Mouse (Mus musculus) heart, postnatal 0 days (tissue): ENCODE measurements around the gene Dpagt1.

Source experiments
- CTCF ChIP-seq: IDR thresholded peaks from 2 replicates; pipeline ENCODE4 v1.5.1; 2016; ENCODE audit warnings: antibody characterized with exemption, control low read depth, low read depth
- EP300 ChIP-seq: IDR thresholded peaks from 2 replicates; pipeline ENCODE4 v1.6.1; 2016; ENCODE audit warnings: antibody characterized with exemption, low read depth

GRCm38 (mm10) chr9:44342605-44343004, 16.8 kb downstream of the Dpagt1 start:
- TF ChIP-seq CTCF (no peak), EP300 (no peak)
